ENCODE assay signal across 8 mouse cellular contexts in the genomic region with DNA sequence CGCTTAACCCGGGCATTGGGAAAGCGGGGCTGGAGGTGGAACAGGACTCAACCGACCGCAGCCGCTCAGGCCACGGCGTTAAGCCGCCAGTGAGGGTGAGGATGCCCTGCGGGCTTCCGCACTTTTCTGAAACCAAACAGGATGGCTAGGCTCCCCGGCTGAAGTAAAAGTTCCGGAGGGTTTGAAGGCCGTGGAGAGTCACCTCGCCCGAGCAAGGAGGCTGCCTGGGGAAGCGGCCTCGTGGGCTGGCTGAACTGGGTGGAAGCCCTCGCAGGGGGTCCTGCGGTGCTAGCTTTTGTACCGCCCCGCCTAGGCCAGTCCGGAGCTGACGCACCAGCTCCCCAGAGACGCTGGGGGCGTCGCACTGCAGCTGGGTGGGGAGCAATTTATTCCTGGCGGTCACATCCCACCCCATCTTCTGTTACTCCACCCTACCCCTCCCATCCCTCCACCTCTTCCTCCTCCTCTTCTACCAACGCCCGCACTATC.
A peak's percentile ranks its signal among the peaks of the same experiment; 100 is the strongest.
DNase-seq lines count a peak whose midpoint lies in the region; ATAC-seq and TF ChIP-seq lines count a peak whose summit lies in the region.

No protein-coding gene starts in this region.

- no peaks in the 10 kb centered on the region for H3K9me3 ChIP-seq in lung, embryonic 15.5 days
- H3K9me3 ChIP-seq in hindbrain, postnatal 0 days (ENCODE audit: low read length), result no peaks in the 10 kb centered on the region
- H3K9me3 ChIP-seq in limb, embryonic 15.5 days, result no peaks in the 10 kb centered on the region

- DNase-seq in lung, postnatal 36 days, result no peak
- DNase-seq in embryo, embryonic 11 days, result peak; percentile 82
- peak; percentile 96 for DNase-seq in hindbrain, postnatal 0 days (ENCODE audit: low spot score)
- DNase-seq in right cerebral cortex, postnatal 36 days (ENCODE audit: low spot score in 2 of 2), result peak; percentile 80 to 83
- no peak for DNase-seq in spleen, postnatal 4 days (ENCODE audit: low spot score in 2 of 2)
- no peak for DNase-seq in thymus, postnatal 36 days

- no peaks in the 10 kb centered on the region for H3K36me3 ChIP-seq in lung, embryonic 15.5 days
- H3K36me3 ChIP-seq in hindbrain, postnatal 0 days (ENCODE audit: insufficient read depth, low read length), result no peaks in the 10 kb centered on the region
- no peaks in the 10 kb centered on the region for H3K36me3 ChIP-seq in limb, embryonic 15.5 days

- H3K4me2 ChIP-seq in lung, embryonic 15.5 days, result peak overlapping the region; percentile 35; the same call in 1 of the 2 replicates
- peak overlapping the region; percentile 89 for H3K4me2 ChIP-seq in hindbrain, postnatal 0 days (ENCODE audit: low read depth, low read length)
- peak overlapping the region; percentile 43 for H3K4me2 ChIP-seq in limb, embryonic 15.5 days

- peaks cover 8% of the 10 kb centered on the region; the same call in 1 of the 2 replicates for H3K4me1 ChIP-seq in lung, embryonic 15.5 days
- H3K4me1 ChIP-seq in hindbrain, postnatal 0 days (ENCODE audit: insufficient read depth, low read length), result peaks cover 7% of the 10 kb centered on the region; the same call in 1 of the 2 replicates
- peaks cover 9% of the 10 kb centered on the region for H3K4me1 ChIP-seq in limb, embryonic 15.5 days

- H3K27ac ChIP-seq in lung, embryonic 15.5 days, result no peak overlapping the region
- H3K27ac ChIP-seq in hindbrain, postnatal 0 days, result peak overlapping the region; percentile 99
- H3K27ac ChIP-seq in limb, embryonic 15.5 days, result no peak overlapping the region

- TF ChIP-seq CTCF in hindbrain, postnatal 0 days (IDR thresholded peaks at IDR 0.05; ENCODE audit: low read depth), result peak; percentile 51

- no peak for ATAC-seq in lung, embryonic 15.5 days (ENCODE audit: borderline replicate concordance, extremely low read depth, low FRiP score, low TSS enrichment)
- ATAC-seq in hindbrain, postnatal 0 days, result peak; percentile 86
- ATAC-seq in limb, embryonic 15.5 days (ENCODE audit: insufficient number of reproducible peaks, low FRiP score, low TSS enrichment, low read depth), result no peak

- no peak overlapping the region for H3K9ac ChIP-seq in lung, embryonic 15.5 days
- H3K9ac ChIP-seq in hindbrain, postnatal 0 days (replicated peaks; ENCODE audit: low read length), result peak overlapping the region; percentile 100
- no peak overlapping the region for H3K9ac ChIP-seq in limb, embryonic 15.5 days

- under 1% methylated on average over 30 of the region's 30 CpGs for WGBS in lung, embryonic 15.5 days
- 2% methylated on average over 30 of the region's 30 CpGs for WGBS in hindbrain, postnatal 0 days
- WGBS in limb, embryonic 15.5 days, result under 1% methylated on average over 30 of the region's 30 CpGs

- H3K4me3 ChIP-seq in lung, embryonic 15.5 days, result peak overlapping the region; percentile 12; the same call in 1 of the 2 replicates
- peak overlapping the region; percentile 79 for H3K4me3 ChIP-seq in hindbrain, postnatal 0 days (ENCODE audit: low read length)
- peak overlapping the region; percentile 26 for H3K4me3 ChIP-seq in limb, embryonic 15.5 days

- peaks cover 97% of the 10 kb centered on the region for H3K27me3 ChIP-seq in lung, embryonic 15.5 days
- H3K27me3 ChIP-seq in hindbrain, postnatal 0 days (ENCODE audit: insufficient read depth, low read length), result no peaks in the 10 kb centered on the region
- H3K27me3 ChIP-seq in limb, embryonic 15.5 days, result peaks cover 93% of the 10 kb centered on the region

Comparison
In these comparisons a context has a peak if more than half of its experiments do, and no peak if none do; other contexts are left out.
1. H3K4me2 ChIP-seq: peak in every context shown above with its lines; median percentile 89 in hindbrain, postnatal 0 days; 43 in limb, embryonic 15.5 days; 35 in lung, embryonic 15.5 days.
2. H3K4me3 ChIP-seq: peak in every context shown above with its lines; median percentile 79 in hindbrain, postnatal 0 days; 26 in limb, embryonic 15.5 days; 12 in lung, embryonic 15.5 days.
3. DNase-seq: peak in embryo, embryonic 11 days (single experiment), hindbrain, postnatal 0 days (single experiment) and right cerebral cortex, postnatal 36 days (2 of 2); none in lung, postnatal 36 days (single experiment), spleen, postnatal 4 days (0 of 2) and thymus, postnatal 36 days (0 of 2).